Mouse (Mus musculus) forebrain, postnatal 0 days (tissue): ENCODE data around the gene Calr3. TPM values are rescaled to one million over a fixed set of nuclear protein-coding genes. Genes with fewer than 3 reads are reported as not detected.
A peak's percentile ranks its signal among the peaks of the same experiment; 100 is the strongest.

ENCODE experiments used
- ATAC-seq: fragments of 200-750 bp; cut with Nextera tagmentation; 2 replicates; pipeline ENCODE4 v1.8.0; 2017; ENCODE audit warnings: mild to moderate bottlenecking, moderate library complexity
- DNase-seq: peaks from one replicate; pipeline ENCODE4 v3.0.0-alpha.2; 2015
- H3K27ac ChIP-seq: fragments of 300-500 bp; sonication (generic); 2 replicates; pipeline ENCODE4 v1.5.1; 2014; ENCODE audit warnings: low read depth, mild to moderate bottlenecking, antibody characterized with exemption, low read length, moderate library complexity, mixed read lengths
- H3K27me3 ChIP-seq: fragments of 300-500 bp; sonication (generic); 2 replicates; pipeline ENCODE4 v1.6.1; 2014; ENCODE audit warnings: mild to moderate bottlenecking, low read length, mixed read lengths; ENCODE audit not compliant: insufficient read depth
- H3K36me3 ChIP-seq: fragments of 300-500 bp; sonication (generic); 2 replicates; pipeline ENCODE4 v1.6.1; 2014; ENCODE audit warnings: mild to moderate bottlenecking, moderate library complexity; ENCODE audit not compliant: insufficient read depth
- H3K4me1 ChIP-seq: fragments of 300-500 bp; sonication (generic); 2 replicates; pipeline ENCODE4 v1.6.1; 2014; ENCODE audit warnings: antibody characterized with exemption; ENCODE audit not compliant: insufficient read depth
- H3K4me2 ChIP-seq: fragments of 300-500 bp; sonication (generic); 2 replicates; pipeline ENCODE4 v1.6.1; 2014; ENCODE audit warnings: low read depth, mild to moderate bottlenecking, moderate library complexity
- H3K4me3 ChIP-seq: fragments of 300-500 bp; sonication (generic); 2 replicates; pipeline ENCODE4 v1.5.1; 2014; ENCODE audit warnings: low read depth, low read length, mixed read lengths
- H3K9ac ChIP-seq: fragments of 300-500 bp; sonication (generic); 2 replicates; pipeline ENCODE4 v1.6.1; 2014; ENCODE audit warnings: mild to moderate bottlenecking
- H3K9me3 ChIP-seq: fragments of 300-500 bp; sonication (generic); 2 replicates; pipeline ENCODE4 v1.6.1; 2016; ENCODE audit warnings: low read length
- CTCF ChIP-seq: sonication (generic); IDR thresholded peaks from 2 replicates; pipeline ENCODE4 v1.5.1; 2016; ENCODE audit warnings: antibody characterized with exemption, control low read depth, low read depth
- WGBS: fragments of 180-500 bp; shearing (Covaris S2); extraction: QIAGEN DNeasy Blood & Tissue Kit; methylation state at CpG from one replicate; pipeline ENCODE4 v1.1.7; 2014; 5-methylcytosine and 5-hydroxymethylcytosine counted together
- polyA plus RNA-seq: library from polyadenylated mRNA; unstranded; fragments of >200 nt; fragmentation: Nextera tagmentation; extraction: Ambion mirVana; gene quantifications from 2 replicates; pipeline ENCODE4 v1.2.1, GENCODE M21; 2015
- total RNA-seq: library from RNA; depleted of rRNA; stranded (reverse); fragments of >200 nt; gene quantifications from 2 replicates; pipeline ENCODE4 v1.2.3, GENCODE M21; 2014

Calr3 gene
- total and polyA plus RNA-seq, 2 experiments from 2014 or later = 1.00 to 1.4 TPM

DNA sequence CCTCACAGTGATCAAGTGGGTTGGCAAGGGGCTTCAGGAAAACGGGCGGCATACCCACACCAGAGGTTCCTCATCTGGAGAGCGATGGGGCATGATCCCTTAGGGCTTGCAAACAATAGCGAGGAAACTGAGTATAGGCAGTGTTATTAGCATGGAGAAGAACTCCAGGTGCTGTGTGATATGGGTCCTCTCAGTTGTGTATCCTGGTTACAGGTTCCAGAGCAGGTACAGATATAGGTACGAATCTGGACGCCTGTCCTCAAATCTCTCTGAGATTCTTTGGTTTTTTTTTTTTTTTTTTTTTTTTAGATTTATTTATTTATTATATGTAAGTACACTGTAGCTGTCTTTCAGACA lies 302 bp upstream of the Calr3 start:
- peak; percentile 44; the same call in 1 of the 2 replicates for ATAC-seq
- WGBS = 38% methylated on average over 6 of the region's 6 CpGs

DNA sequence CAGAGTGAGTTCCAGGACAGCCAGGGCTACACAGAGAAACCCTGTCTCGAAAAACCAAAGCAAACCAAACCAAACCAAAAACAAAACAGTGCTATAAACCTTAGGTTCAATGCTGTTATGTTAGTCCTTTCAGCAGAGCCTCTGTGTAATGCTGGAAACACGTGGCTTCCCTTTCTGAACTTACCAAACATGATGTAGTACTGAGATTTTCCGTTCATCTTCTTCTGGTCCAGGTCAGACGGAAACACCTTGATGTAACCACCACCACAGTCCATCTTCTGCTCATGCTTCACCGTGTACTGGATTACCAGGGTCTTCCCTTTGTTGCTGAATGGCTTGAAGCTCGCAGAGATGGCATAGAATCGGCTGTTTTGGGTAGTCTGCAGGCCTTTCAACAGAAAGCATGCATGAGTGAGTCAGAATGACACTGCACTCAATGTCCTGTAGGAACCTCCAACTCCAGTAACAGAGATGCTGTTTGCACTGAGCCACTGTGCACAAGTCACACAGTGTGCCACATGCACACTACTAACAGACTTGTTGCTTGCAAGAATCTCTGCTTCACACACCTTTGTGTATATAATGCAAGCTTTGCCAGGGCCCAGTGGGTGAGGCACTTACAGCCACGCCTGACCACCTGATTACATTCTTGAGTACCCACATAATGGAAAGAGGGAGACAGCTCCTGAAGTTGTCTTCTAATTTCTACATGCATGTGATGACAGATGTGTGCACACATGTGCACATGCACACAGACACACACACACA lies 5.2 kb downstream of the Calr3 start:
- Histone ChIP-seq H3K4me3 (no peak overlapping the region), H3K27ac (no peak overlapping the region), H3K9me3 (no peaks in the 10 kb centered on the region), H3K4me2 (no peak overlapping the region), H3K27me3 (no peaks in the 10 kb centered on the region), H3K4me1 (0 out of 2 replicates have a peak, but pooled peaks cover 3% of the 10 kb centered on the region), H3K9ac (no peak overlapping the region), H3K36me3 (no peaks in the 10 kb centered on the region)
- no peak for DNase-seq
- WGBS = 70% methylated on average over 8 of the region's 8 CpGs
- no peak for TF ChIP-seq CTCF
- ATAC-seq = no peak

More for the DNA sequence above, 302 bp upstream of the Calr3 start:
- H3K27ac ChIP-seq = peak overlapping the region; percentile 71
- H3K9ac ChIP-seq = peak overlapping the region; percentile 61
- no peaks in the 10 kb centered on the region for H3K27me3 ChIP-seq
- peaks cover 3% of the 10 kb centered on the region; the same call in 1 of the 2 replicates for H3K4me1 ChIP-seq
- no peak for TF ChIP-seq CTCF
- peak overlapping the region; percentile 42 for H3K4me3 ChIP-seq
- no peaks in the 10 kb centered on the region for H3K9me3 ChIP-seq
- peaks cover 2% of the 10 kb centered on the region for H3K36me3 ChIP-seq
- H3K4me2 ChIP-seq = peak overlapping the region; percentile 50
- DNase-seq = no peak

- Histone ChIP-seq H3K36me3 (no peaks in the 10 kb centered on the region), H3K4me3 (no peak overlapping the region), H3K27me3 (no peaks in the 10 kb centered on the region), H3K4me1 (no peaks in the 10 kb centered on the region), H3K9ac (no peak overlapping the region), H3K9me3 (no peaks in the 10 kb centered on the region), H3K27ac (no peak overlapping the region), H3K4me2 (no peak overlapping the region)
- DNase-seq = no peak
- no peak for ATAC-seq
- 19% methylated on average over 2 of the region's 2 CpGs for WGBS
- no peak for TF ChIP-seq CTCF
These were observed 8.7 kb downstream of the Calr3 start for GRCm38 (mm10) chr8:72434952-72435351.

DNA sequence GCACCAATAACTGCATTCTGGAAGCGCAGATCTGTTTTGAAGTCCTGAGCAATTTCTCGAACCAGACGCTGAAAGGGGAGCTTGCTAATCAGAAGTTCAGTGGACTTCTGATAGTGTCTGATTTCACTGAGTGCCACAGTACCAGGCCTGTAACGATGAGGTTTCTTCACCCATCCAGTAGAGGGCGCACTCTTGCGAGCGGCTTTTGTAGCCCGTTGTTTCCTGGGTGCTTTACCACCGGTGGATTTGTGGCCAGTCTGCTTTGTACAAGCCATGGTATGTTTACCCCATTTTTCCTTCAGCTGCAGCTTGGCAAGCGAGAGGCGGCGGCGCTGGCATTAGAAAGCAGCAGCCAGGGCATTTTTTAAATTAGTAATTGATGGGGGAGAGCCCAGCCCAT lies 14.0 kb downstream of the Calr3 start:
- no peak for DNase-seq
- peak; percentile 40 for TF ChIP-seq CTCF
- no peaks in the 10 kb centered on the region for H3K9me3 ChIP-seq
- no peak overlapping the region for H3K4me3 ChIP-seq
- H3K27ac ChIP-seq = no peak overlapping the region
- H3K36me3 ChIP-seq = no peaks in the 10 kb centered on the region
- 53% methylated on average over 13 of the region's 13 CpGs for WGBS
- ATAC-seq = no peak
- H3K4me2 ChIP-seq = no peak overlapping the region
- no peaks in the 10 kb centered on the region for H3K27me3 ChIP-seq
- no peak overlapping the region for H3K9ac ChIP-seq
- H3K4me1 ChIP-seq = no peaks in the 10 kb centered on the region

DNA sequence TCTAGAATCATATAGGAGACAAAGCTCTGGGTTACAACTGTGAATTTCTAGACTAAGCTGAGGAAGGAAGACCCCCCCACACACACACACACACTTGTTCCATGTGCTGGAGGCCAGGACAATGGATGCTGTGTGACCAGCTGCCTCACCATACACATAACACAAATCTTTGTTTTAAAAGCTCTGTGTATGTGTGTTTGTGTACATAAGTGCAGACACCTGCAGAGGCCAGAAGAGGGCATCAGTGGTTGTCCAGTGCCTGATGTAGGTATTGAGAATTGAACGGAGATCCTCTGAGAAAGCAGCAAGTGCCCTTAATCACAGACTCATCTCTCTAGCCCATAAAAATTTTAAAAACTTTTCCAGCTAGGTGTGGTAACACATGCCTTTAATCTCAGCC lies 20.7 kb downstream of the Calr3 start:
- peak; percentile 24 for TF ChIP-seq CTCF
- no peaks in the 10 kb centered on the region for H3K9me3 ChIP-seq
- H3K27me3 ChIP-seq = no peaks in the 10 kb centered on the region
- ATAC-seq = no peak
- H3K36me3 ChIP-seq = no peaks in the 10 kb centered on the region
- no peak overlapping the region for H3K27ac ChIP-seq
- H3K4me2 ChIP-seq = no peak overlapping the region
- H3K4me3 ChIP-seq = no peak overlapping the region
- peaks cover 20% of the 10 kb centered on the region for H3K4me1 ChIP-seq
- no peak overlapping the region for H3K9ac ChIP-seq
- WGBS = 65% methylated on average over 1 of the region's 1 CpGs
- no peak for DNase-seq

GRCm38 (mm10) chr8:72421362-72422335 lies 22.0 kb downstream of the Calr3 start, which contains the start of gene Eps15l1:
Gene Eps15l1 (minus strand): TSS chr8:72421460.
- peak; percentile 98 for ATAC-seq
- 2% methylated on average over 48 of the region's 48 CpGs for WGBS
- Histone ChIP-seq H3K4me3 (peak within 1 kb of the TSS; percentile 87), H3K4me2 (peak within 1 kb of the TSS; percentile 70), H3K9me3 (no peaks in the 10 kb centered on the region), H3K27ac (peak within 1 kb of the TSS; percentile 87), H3K36me3 (no peaks in the 10 kb centered on the region), H3K27me3 (no peaks in the 10 kb centered on the region), H3K9ac (peak within 1 kb of the TSS; percentile 86), H3K4me1 (peaks cover 20% of the 10 kb centered on the region)
- TF ChIP-seq CTCF = no peak
- peak; percentile 98 for DNase-seq
